In the genomic region with DNA sequence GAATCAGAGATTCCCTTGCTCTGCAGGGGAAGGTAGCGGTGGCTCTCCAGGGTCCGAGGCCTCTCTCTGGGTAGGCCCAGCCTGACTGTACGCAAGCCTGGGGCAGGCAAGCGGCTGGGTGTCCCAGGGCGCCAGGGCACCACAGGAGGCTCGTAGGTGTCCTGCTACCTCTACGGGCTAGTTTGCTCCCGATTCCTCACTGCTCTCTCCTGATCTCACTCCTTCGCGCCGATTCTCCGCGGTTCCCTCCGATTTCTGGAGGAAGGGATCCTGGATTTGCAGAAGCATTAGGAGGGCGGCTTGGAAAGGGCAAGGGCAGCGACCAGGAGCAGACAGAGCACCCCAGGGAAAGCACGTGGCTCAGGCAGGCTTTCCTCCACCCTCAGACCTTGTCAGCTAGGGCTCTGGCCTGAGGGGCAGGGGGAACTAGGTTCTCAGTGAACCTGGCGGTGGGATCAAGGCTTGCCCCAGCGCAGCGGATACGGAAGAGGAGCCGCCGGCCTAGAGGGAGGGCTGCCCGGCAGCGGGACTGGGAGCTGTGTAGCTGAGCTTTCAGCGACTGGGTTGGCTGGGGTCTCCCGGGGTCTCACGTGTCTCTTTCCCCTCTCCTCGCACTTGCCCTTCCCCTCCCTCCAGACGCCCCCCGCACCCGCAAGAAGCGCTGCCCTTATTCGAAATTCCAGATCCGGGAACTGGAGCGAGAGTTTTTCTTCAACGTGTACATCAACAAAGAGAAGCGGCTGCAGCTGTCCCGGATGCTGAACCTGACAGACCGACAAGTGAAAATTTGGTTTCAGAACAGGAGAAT, we compare ENCODE assay signal across 17 mouse cellular contexts. TPM values are rescaled to one million over a fixed set of nuclear protein-coding genes. Genes with fewer than 3 reads are reported as not detected.
A peak's percentile ranks its signal among the peaks of the same experiment; 100 is the strongest.
DNase-seq lines count a peak whose midpoint lies in the region; ATAC-seq lines count a peak whose summit lies in the region.
"Had no signal": no experiment of that assay in that cellular context is flagged by ENCODE, and none has a peak within 500 bp of the region (broad histone marks: within the 10 kb centered on the region; RNA-seq: fewer than 3 reads in every experiment).

No protein-coding gene starts in this region.

- peak overlapping the region; percentile 77 for H3K27ac ChIP-seq in neural tube, embryonic 15.5 days (replicated peaks)
- H3K27ac ChIP-seq: liver, embryonic 14.5 days; macrophage had no signal

- no peaks in the 10 kb centered on the region for H3K9me3 ChIP-seq in megakaryocyte, embryonic 14.5 days
- H3K9me3 ChIP-seq in neural tube, embryonic 15.5 days (replicated peaks), result no peaks in the 10 kb centered on the region

- DNase-seq in gastrocnemius, postnatal 10 days, result peak; percentile 50
- DNase-seq in gastrocnemius, adult 18-20 months (ENCODE audit: low spot score), result no peak
- peak; percentile 63 to 70 for DNase-seq in kidney, postnatal 4 days
- DNase-seq in spleen, postnatal 14 days (ENCODE audit: low spot score in 2 of 2), result no peak
- DNase-seq in adrenal gland, postnatal 36 days, result no peak
- DNase-seq: cerebellum, adult 8-10 months had no signal

- peaks cover 100% of the 10 kb centered on the region for H3K27me3 ChIP-seq in megakaryocyte, embryonic 14.5 days (replicated peaks)
- H3K27me3 ChIP-seq in neural tube, embryonic 15.5 days (replicated peaks), result peaks cover 71% of the 10 kb centered on the region

- H3K4me3 ChIP-seq in megakaryocyte, embryonic 14.5 days (replicated peaks), result peak overlapping the region; percentile 3
- H3K4me3 ChIP-seq in neural tube, embryonic 15.5 days (replicated peaks), result peak overlapping the region; percentile 43

- peak overlapping the region; percentile 51 for H3K4me2 ChIP-seq in neural tube, embryonic 15.5 days
- H3K4me2 ChIP-seq: heart, embryonic 11.5 days had no signal

- H3K9ac ChIP-seq in neural tube, embryonic 15.5 days (replicated peaks), result peak overlapping the region; percentile 43
- H3K9ac ChIP-seq: liver, embryonic 14.5 days had no signal

- no peaks in the 10 kb centered on the region for H3K36me3 ChIP-seq in megakaryocyte, embryonic 14.5 days (replicated peaks; ENCODE audit: low read length)
- no peaks in the 10 kb centered on the region for H3K36me3 ChIP-seq in neural tube, embryonic 15.5 days

- no peak for ATAC-seq in megakaryocyte, adult 5-6 weeks (ENCODE audit: poor library complexity, severe bottlenecking)
- no peak for ATAC-seq in neural tube, embryonic 15.5 days (ENCODE audit: low FRiP score)
- ATAC-seq: forebrain, embryonic 16.5 days; hindbrain, embryonic 16.5 days had no signal

- WGBS in neural tube, embryonic 15.5 days, result 2% methylated on average over 40 of the region's 40 CpGs

- peaks cover 16% of the 10 kb centered on the region for H3K4me1 ChIP-seq in megakaryocyte, embryonic 14.5 days
- H3K4me1 ChIP-seq in neural tube, embryonic 15.5 days, result peaks cover 15% of the 10 kb centered on the region

RNA-seq across cellular contexts. Expression of gene Hoxc11, which starts 1.8 kb away (rescaled TPM):
- 1 to 10 TPM; 8.4 to 9.6 TPM for total RNA-seq in gastrocnemius, postnatal 10 days (2021)
- total RNA-seq in gastrocnemius, adult 18-20 months (2021), result 1 to 10 TPM; 6.7 to 8.3 TPM
- polyA plus RNA-seq in megakaryocyte, embryonic 14.5 days (2012; ENCODE audit: insufficient read depth, low replicate concordance), result not detected in 2 replicates
- total RNA-seq in megakaryocyte, adult 5-6 weeks (2015), result not detected in 2 replicates
- total RNA-seq in megakaryocyte, adult 5-6 weeks (2017), result not detected in 2 replicates
- 2.1 and 5.6 TPM in 2 replicates for polyA plus RNA-seq in neural tube, embryonic 15.5 days (2015; fragmentation: Nextera tagmentation; extraction: Ambion mirVana)
- not detected for total RNA-seq in adrenal gland, postnatal 36 days (2021)
- total RNA-seq: layer of hippocampus, postnatal 14 days had no signal
- polyA plus RNA-seq: embryonic facial prominence, embryonic 14.5 days; forebrain, embryonic 16.5 days; heart, embryonic 11.5 days; hindbrain, embryonic 16.5 days; liver, embryonic 14.5 days; macrophage; testis, adult 2 months had no signal

RNA-seq across cellular contexts. Expression of gene Hoxc10, which starts 10.6 kb away (rescaled TPM):
- total RNA-seq in gastrocnemius, postnatal 10 days (2021), result 10 to 100 TPM; 50.7 to 51.2 TPM
- 10 to 100 TPM; 78.5 to 88.0 TPM for total RNA-seq in gastrocnemius, adult 18-20 months (2021)
- polyA plus RNA-seq in megakaryocyte, embryonic 14.5 days (2012; ENCODE audit: insufficient read depth, low replicate concordance), result 0.08 TPM in 1 of 2 replicates, not detected in the other
- not detected in 2 replicates for total RNA-seq in megakaryocyte, adult 5-6 weeks (2015)
- not detected in 2 replicates for total RNA-seq in megakaryocyte, adult 5-6 weeks (2017)
- 51.3 and 71.0 TPM in 2 replicates for polyA plus RNA-seq in neural tube, embryonic 15.5 days (2015; fragmentation: Nextera tagmentation; extraction: Ambion mirVana)
- total RNA-seq in adrenal gland, postnatal 36 days (2021), result under 1 TPM; 0.17 to 0.20 TPM
- total RNA-seq: layer of hippocampus, postnatal 14 days had no signal
- polyA plus RNA-seq: embryonic facial prominence, embryonic 14.5 days; forebrain, embryonic 16.5 days; hindbrain, embryonic 16.5 days; liver, embryonic 14.5 days; macrophage had no signal

RNA-seq across cellular contexts. Expression of gene Hoxc5, which starts 11.2 kb away (rescaled TPM):
- 1 to 10 TPM; 2.1 to 3.6 TPM for total RNA-seq in gastrocnemius, postnatal 10 days (2021)
- total RNA-seq in gastrocnemius, adult 18-20 months (2021), result 1 to 10 TPM; 1.5 to 2.1 TPM
- not detected in 2 replicates for polyA plus RNA-seq in megakaryocyte, embryonic 14.5 days (2012; ENCODE audit: insufficient read depth, low replicate concordance)
- total RNA-seq in megakaryocyte, adult 5-6 weeks (2015), result not detected in 2 replicates
- not detected in 2 replicates for total RNA-seq in megakaryocyte, adult 5-6 weeks (2017)
- polyA plus RNA-seq in neural tube, embryonic 15.5 days (2015; fragmentation: Nextera tagmentation; extraction: Ambion mirVana), result 14.6 and 20.7 TPM in 2 replicates
- 1 to 10 TPM; 5.7 to 6.2 TPM for total RNA-seq in adrenal gland, postnatal 36 days (2021)
- total RNA-seq: layer of hippocampus, postnatal 14 days had no signal
- polyA plus RNA-seq: forebrain, embryonic 16.5 days; macrophage had no signal

RNA-seq across cellular contexts. Expression of gene Hoxc12, which starts 19.5 kb away (rescaled TPM):
- not detected for total RNA-seq in gastrocnemius, postnatal 10 days (2021)
- not detected for total RNA-seq in gastrocnemius, adult 18-20 months (2021)
- not detected in 2 replicates for polyA plus RNA-seq in megakaryocyte, embryonic 14.5 days (2012; ENCODE audit: insufficient read depth, low replicate concordance)
- not detected in 2 replicates for total RNA-seq in megakaryocyte, adult 5-6 weeks (2015)
- not detected in 2 replicates for total RNA-seq in megakaryocyte, adult 5-6 weeks (2017)
- polyA plus RNA-seq in neural tube, embryonic 15.5 days (2015; fragmentation: Nextera tagmentation; extraction: Ambion mirVana), result 12.7 and 19.7 TPM in 2 replicates
- total RNA-seq in adrenal gland, postnatal 36 days (2021), result not detected
- total RNA-seq: layer of hippocampus, postnatal 14 days had no signal
- polyA plus RNA-seq: embryonic facial prominence, embryonic 14.5 days; forebrain, embryonic 16.5 days; heart, embryonic 11.5 days; hindbrain, embryonic 16.5 days; liver, embryonic 14.5 days; macrophage; testis, adult 2 months had no signal

RNA-seq across cellular contexts. Expression of gene Hoxc9, which starts 20.2 kb away (rescaled TPM):
- 1 to 10 TPM; 6.5 to 8.2 TPM for total RNA-seq in gastrocnemius, postnatal 10 days (2021)
- 1 to 10 TPM; 6.8 to 7.4 TPM for total RNA-seq in gastrocnemius, adult 18-20 months (2021)
- polyA plus RNA-seq in megakaryocyte, embryonic 14.5 days (2012; ENCODE audit: insufficient read depth, low replicate concordance), result not detected in 2 replicates
- total RNA-seq in megakaryocyte, adult 5-6 weeks (2015), result not detected in 2 replicates
- not detected in 2 replicates for total RNA-seq in megakaryocyte, adult 5-6 weeks (2017)
- 19.7 and 30.9 TPM in 2 replicates for polyA plus RNA-seq in neural tube, embryonic 15.5 days (2015; fragmentation: Nextera tagmentation; extraction: Ambion mirVana)
- under 1 TPM; 0.72 to 0.96 TPM for total RNA-seq in adrenal gland, postnatal 36 days (2021)
- total RNA-seq: layer of hippocampus, postnatal 14 days had no signal
- polyA plus RNA-seq: embryonic facial prominence, embryonic 14.5 days; forebrain, embryonic 16.5 days; heart, embryonic 11.5 days; macrophage had no signal

Comparison
In these comparisons a context has a peak if more than half of its experiments do, and no peak if none do; other contexts are left out.
1. DNase-seq: peak in gastrocnemius, postnatal 10 days (single experiment) and kidney, postnatal 4 days (2 of 2); none in gastrocnemius, adult 18-20 months (single experiment), spleen, postnatal 14 days (0 of 2) and adrenal gland, postnatal 36 days (0 of 2).
2. RNA of gene Hoxc11, which starts 1.8 kb away (total RNA-seq): 8.4 to 9.6 TPM in gastrocnemius, postnatal 10 days and 6.7 to 8.3 TPM in gastrocnemius, adult 18-20 months; not detected in megakaryocyte, adult 5-6 weeks and not detected in adrenal gland, postnatal 36 days; every median in the first group is over 4 times any median in the second.
3. RNA of gene Hoxc10, which starts 10.6 kb away (total RNA-seq): 78.5 to 88.0 TPM in gastrocnemius, adult 18-20 months and 50.7 to 51.2 TPM in gastrocnemius, postnatal 10 days; 0.17 to 0.20 TPM in adrenal gland, postnatal 36 days and not detected in megakaryocyte, adult 5-6 weeks; every median in the first group is over 10 times any median in the second.